Mouse (Mus musculus) ES-E14 (cell line): ENCODE data around the gene Zfp771. TPM values are rescaled to one million over a fixed set of nuclear protein-coding genes. Genes with fewer than 3 reads are reported as not detected.

Experiments
- DNase-seq: peaks from one replicate; pipeline ENCODE4 v3.0.0-alpha.2; 2013; ENCODE audit warnings: low read depth, low spot score
- H3K27ac ChIP-seq: 2 replicates; pipeline ENCODE4 v1.5.1; 2012; ENCODE audit warnings: low read depth, mild to moderate bottlenecking, low read length, moderate library complexity, mixed read lengths; ENCODE audit not compliant: poor library complexity, insufficient read depth, severe bottlenecking
- H3K36me3 ChIP-seq: 2 replicates; pipeline ENCODE4 v1.6.1; 2012; ENCODE audit warnings: mild to moderate bottlenecking, low read length, moderate library complexity, mixed read lengths; ENCODE audit not compliant: control insufficient read depth, poor library complexity, insufficient read depth, severe bottlenecking
- H3K4me1 ChIP-seq, 2 experiments: fragments of 150-350 bp in 1 of 2; sonication (generic) in 1 of 2; 2 replicates each; pipeline ENCODE4 v1.6.1; 2012; ENCODE audit warnings: low read length in 2 of 2, mild to moderate bottlenecking in 1 of 2, mixed read lengths in 1 of 2; ENCODE audit not compliant: control insufficient read depth in 2 of 2, insufficient read depth in 2 of 2, poor library complexity in 1 of 2
- H3K4me3 ChIP-seq, 2 experiments: fragments of 150-350 bp in 1 of 2; sonication (generic) in 1 of 2; 2 replicates each; pipeline ENCODE4 v1.5.1; 2012; ENCODE audit warnings: low read length in 2 of 2, low read depth in 1 of 2, mild to moderate bottlenecking in 1 of 2, mixed read lengths in 1 of 2; ENCODE audit not compliant: insufficient read depth in 1 of 2, poor library complexity in 1 of 2, severe bottlenecking in 1 of 2
- H3K9ac ChIP-seq: 2 replicates; pipeline ENCODE4 v1.6.1; 2012; ENCODE audit warnings: low read depth, mild to moderate bottlenecking, low read length, mixed read lengths; ENCODE audit not compliant: poor library complexity, insufficient read depth, severe bottlenecking
- H3K9me3 ChIP-seq: fragments of 150-350 bp; sonication (generic); 2 replicates; pipeline ENCODE4 v1.6.1; 2012; ENCODE audit warnings: low read depth, mild to moderate bottlenecking, low read length; ENCODE audit not compliant: control insufficient read depth, insufficient read depth
- CHD2 ChIP-seq: IDR thresholded peaks from 2 replicates; pipeline ENCODE4 v1.6.1; 2014; ENCODE audit warnings: mild to moderate bottlenecking, low read depth, low read length, inconsistent platforms
- HCFC1 ChIP-seq: IDR thresholded peaks from 2 replicates; pipeline ENCODE4 v1.6.1; 2012; ENCODE audit warnings: low read length, inconsistent platforms, borderline replicate concordance; ENCODE audit not compliant: insufficient read depth
- MAFK ChIP-seq: IDR thresholded peaks from 2 replicates; pipeline ENCODE4 v1.6.1; 2014; ENCODE audit warnings: mild to moderate bottlenecking, low read depth, low read length, inconsistent platforms; ENCODE audit not compliant: insufficient read depth
- ZC3H11A ChIP-seq: IDR thresholded peaks from 2 replicates; pipeline ENCODE4 v1.6.1; 2012; ENCODE audit warnings: low read depth, mild to moderate bottlenecking, inconsistent platforms, low read length, borderline replicate concordance
- ZNF384 ChIP-seq: IDR thresholded peaks from 2 replicates; pipeline ENCODE4 v1.6.1; 2012; ENCODE audit warnings: low read depth, low read length, inconsistent platforms
- in situ Hi-C, 2 experiments: fragments of 600-800 bp; cut with MboI; formaldehyde crosslinking; loops; one replicate each; pipeline ENCODE4 v1.15.1; 2025; ENCODE audit warnings: low sequenced_read_pairs in 2 of 2, inconsistent platforms in 1 of 2; ENCODE audit not compliant: unreplicated experiment in 2 of 2
- total RNA-seq: library from RNA; depleted of rRNA; stranded (reverse); fragments of 300-350 nt; gene quantifications from 2 replicates; pipeline ENCODE4 v1.2.3, GENCODE M21; 2012

Gene Zfp771
- total RNA-seq, 1 experiment, result 21.6 TPM

DNA sequence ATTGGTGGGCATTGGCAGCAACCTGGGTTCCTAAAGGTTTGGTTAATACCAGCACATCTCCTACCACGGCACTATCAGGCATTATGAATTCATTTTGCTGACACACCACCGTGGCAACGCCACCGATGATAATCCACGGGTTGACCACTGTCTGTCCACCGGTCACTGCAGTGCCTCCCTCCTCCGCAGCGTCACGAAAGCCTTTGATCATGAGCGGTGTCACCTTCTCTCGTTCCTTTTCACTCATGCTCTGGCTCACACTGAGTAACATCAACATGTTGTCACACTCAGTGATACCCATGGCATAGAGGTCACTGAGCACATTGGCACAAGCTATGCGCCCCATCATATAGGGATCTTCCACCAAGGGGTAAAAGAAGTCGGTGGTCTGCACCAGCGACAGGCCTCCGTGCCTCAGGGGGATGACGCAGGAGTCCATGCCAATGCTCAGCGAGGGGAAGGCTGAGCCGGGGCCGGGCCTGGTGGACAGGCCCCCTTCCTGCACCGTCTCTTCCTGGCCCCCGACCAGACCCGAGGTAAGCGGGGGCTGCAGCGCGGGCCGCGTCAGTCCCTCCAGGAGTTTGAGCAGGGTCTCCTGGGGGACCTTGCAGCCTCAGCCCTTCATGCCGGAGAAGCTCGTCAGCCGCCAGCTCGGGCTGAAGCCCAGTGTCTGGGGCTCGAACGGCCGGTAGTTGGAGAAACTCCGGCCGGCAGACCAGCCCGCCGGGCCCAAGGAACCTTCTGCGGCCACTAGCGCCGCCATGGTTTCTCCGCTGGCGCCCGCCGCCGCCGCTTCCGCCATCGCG lies 29.2 kb downstream of the Zfp771 start:
- peaks cover 11% of the 10 kb centered on the region for H3K36me3 ChIP-seq
- H3K4me3 ChIP-seq, result peak overlapping the region; percentile 86 to 93
- H3K9me3 ChIP-seq, result no peaks in the 10 kb centered on the region
- no peak for DNase-seq
- no peak for TF ChIP-seq MAFK
- in situ Hi-C loops, result no loop called here
- H3K27ac ChIP-seq, result peak overlapping the region; percentile 56; the same call in 1 of the 2 replicates
- H3K4me1 ChIP-seq, result peaks cover 0 to 5% of the 10 kb centered on the region in 2 experiments; a peak in 1 of 4 replicates
- H3K9ac ChIP-seq, result peak overlapping the region; percentile 96

DNA sequence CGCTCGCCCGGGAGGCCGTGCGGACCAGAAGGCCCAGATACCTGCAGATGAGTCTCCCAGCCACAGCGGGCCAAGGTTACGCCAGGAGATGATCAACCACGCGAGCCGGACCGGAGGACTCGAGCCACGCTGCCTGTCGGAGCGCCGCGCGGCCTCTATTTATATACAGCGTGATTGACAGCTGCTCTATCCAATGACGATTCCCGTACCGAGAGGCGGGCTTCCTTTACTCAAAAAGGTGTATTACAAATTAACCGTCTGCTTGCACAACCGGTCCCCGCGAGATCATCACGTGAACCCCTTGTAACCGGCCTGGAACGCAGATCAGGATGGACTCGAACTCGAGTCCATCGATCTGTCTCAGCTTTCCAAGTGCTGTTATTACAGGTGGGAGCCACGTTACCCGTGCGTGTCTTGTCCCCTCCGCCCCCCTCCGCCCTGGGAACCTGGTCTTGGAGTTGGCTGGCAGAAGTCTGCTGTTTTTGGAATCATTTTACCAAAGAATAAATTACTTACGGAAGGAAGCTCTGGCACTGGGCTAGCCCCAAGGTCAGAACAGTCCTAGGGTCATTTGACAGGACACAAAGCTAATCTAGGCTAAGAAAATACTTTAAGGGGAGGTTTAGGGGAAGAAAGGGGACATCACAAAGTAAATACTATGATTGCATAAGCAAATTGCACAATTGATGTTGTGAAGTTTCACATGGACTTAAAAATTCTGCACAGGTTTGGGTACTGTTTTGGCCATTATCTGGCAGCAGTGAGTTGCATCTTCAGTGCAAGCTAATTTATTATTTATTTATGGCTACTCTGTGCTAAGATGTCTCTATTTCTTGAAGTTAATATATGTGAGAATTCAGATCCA lies 30.1 kb downstream of the Zfp771 start, which contains the start of gene Sephs2:
TSS of gene Sephs2 (minus strand) at position 131 of the 865 bp plus-strand sequence.
- peak; percentile 90 for DNase-seq
- Histone ChIP-seq H3K27ac (peak within 1 kb of the TSS; percentile 56; the same call in 1 of the 2 replicates), H3K9ac (peak within 1 kb of the TSS; percentile 96), H3K4me1 (peaks cover 0 to 10% of the 10 kb centered on the region in 2 experiments; a peak in 2 of 4 replicates), H3K36me3 (peaks cover 11% of the 10 kb centered on the region), H3K4me3 (peak within 1 kb of the TSS; percentile 86 to 93), H3K9me3 (no peaks in the 10 kb centered on the region)
- in situ Hi-C loops, result no loop called here
- TF ChIP-seq HCFC1 (peak; percentile 67; the same call in 1 of the 2 replicates), MAFK (no peak), CHD2 (peak; percentile 90), ZC3H11A (no peak), ZNF384 (no peak)

GRCm38 (mm10) chr7:127276519-127276961 lies 32.5 kb downstream of the Zfp771 start:
- H3K27ac ChIP-seq, result no peak overlapping the region
- in situ Hi-C loops, result no loop called here

DNA sequence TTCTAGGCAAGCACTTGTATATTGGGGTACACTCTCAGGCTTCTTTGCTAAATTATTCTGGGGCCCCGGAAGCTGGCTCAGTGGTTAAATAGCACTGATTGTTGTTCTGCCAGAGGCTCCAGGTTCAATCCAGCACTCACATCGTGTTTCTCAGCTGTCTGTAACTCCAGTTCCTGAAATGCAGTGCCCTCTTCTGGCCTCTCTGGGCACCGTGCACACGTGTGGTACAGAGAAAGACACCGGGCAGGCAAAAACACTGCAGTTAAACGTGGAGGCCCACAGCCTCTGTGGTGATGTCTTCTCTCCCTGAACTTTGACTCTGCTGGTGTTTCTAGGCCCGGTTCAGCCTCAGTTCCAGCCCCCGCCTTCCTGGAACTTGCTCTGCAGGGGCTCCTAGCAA lies 34.2 kb downstream of the Zfp771 start:
- Histone ChIP-seq H3K9me3 (no peaks in the 10 kb centered on the region), H3K4me3 (no peak overlapping the region), H3K27ac (no peak overlapping the region), H3K9ac (peak overlapping the region; percentile 36), H3K36me3 (no peaks in the 10 kb centered on the region), H3K4me1 (peaks cover 0 to 14% of the 10 kb centered on the region in 2 experiments; a peak in 3 of 4 replicates)
- TF ChIP-seq ZC3H11A, result 0 out of 2 replicates have a peak, but pooled peaks have one; percentile 1
- no peak for TF ChIP-seq HCFC1
- TF ChIP-seq CHD2, result no peak
- no peak for TF ChIP-seq ZNF384
- no peak for TF ChIP-seq MAFK
- in situ Hi-C loops, result no loop called here
- no peak for DNase-seq

More at GRCm38 (mm10) chr7:127276519-127276961, 32.5 kb downstream of the Zfp771 start:
- no peaks in the 10 kb centered on the region for H3K9me3 ChIP-seq
- H3K9ac ChIP-seq, result no peak overlapping the region
- DNase-seq, result no peak
- TF ChIP-seq ZNF384 (no peak), ZC3H11A (no peak), MAFK (no peak), HCFC1 (no peak), CHD2 (no peak)
- H3K4me3 ChIP-seq, result no peak overlapping the region
- peaks cover 0 to 14% of the 10 kb centered on the region in 2 experiments; a peak in 3 of 4 replicates for H3K4me1 ChIP-seq
- H3K36me3 ChIP-seq, result peaks cover 7% of the 10 kb centered on the region; the same call in 1 of the 2 replicates
